Mouse (Mus musculus): ENCODE results near the gene Zmynd15.

- TF ChIP-seq CTCF (IDR thresholded peaks at IDR 0.05; ENCODE audit: low read depth) (no peak), EP300 (optimal IDR thresholded peaks at IDR 0.05) (no peak)
These were observed 53.6 kb downstream of the Zmynd15 start for GRCm38 (mm10) chr11:70512709-70513342.

All from stomach, postnatal 0 days (tissue).